Mouse (Mus musculus): Measurements from ENCODE around the gene Mmp2. TPM values are rescaled to one million over a fixed set of nuclear protein-coding genes. Genes with fewer than 3 reads are reported as not detected.
A peak's percentile ranks its signal among the peaks of the same experiment; 100 is the strongest.
"Not testable (repeated sequence)": the region's sequence is repeated elsewhere in the genome, so short reads cannot be mapped to it uniquely, and the experiment has no call there.

Gene Mmp2
- polyA plus RNA-seq, 1 experiment: 27.7 TPM

- H3K4me3 ChIP-seq (ENCODE audit: insufficient read depth, low read depth, low read length): peak within 1 kb of the TSS; percentile 55
- no peak within 1 kb of the TSS for H3K27ac ChIP-seq (replicated peaks; ENCODE audit: low read depth, low read length)
- no peaks in the 10 kb centered on the region for H3K4me1 ChIP-seq (ENCODE audit: control insufficient read depth, insufficient read depth, insufficient read length, low read length)
Observed at GRCm38 (mm10) chr8:92855171-92855894, 28.2 kb downstream of the Mmp2 start, which contains the start of gene Lpcat2. Lpcat2 (plus strand) TSS chr8:92855339.

DNA sequence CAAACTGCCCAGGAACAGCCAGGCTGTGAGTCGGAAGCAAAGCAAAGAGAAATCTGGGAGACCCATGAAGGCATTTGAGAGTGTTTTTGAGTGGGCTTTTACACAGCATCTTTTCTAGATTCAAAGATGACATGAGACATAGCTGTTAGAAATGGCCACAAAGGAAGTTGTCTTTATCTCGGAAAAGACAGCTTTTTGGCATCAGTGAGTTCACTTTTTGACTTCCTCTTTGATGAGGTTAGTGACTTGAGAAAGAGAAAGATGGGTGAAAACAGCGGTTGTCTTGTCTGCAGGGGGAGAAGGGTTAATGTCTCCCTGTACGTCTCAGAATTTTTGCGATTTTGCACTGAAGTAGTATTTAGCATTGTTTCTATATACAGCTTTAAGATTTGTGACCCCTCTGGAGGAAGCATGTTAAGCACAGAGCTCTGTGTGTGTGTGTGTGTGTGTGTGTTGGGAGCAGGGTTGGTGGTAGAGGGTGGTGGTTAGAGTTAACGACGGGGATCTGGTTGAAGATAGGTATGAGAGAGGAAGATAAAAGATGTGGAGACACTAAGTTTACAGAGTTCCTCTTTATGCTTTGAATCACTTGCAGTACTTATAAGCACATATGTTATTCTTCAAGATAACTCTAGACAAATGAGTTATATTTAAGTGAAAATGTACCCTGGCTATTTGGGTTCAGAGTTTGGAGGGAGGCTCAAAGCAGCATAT lies 29.3 kb downstream of the Mmp2 start:
- 0 out of 2 replicates have a peak overlapping the region, but pooled peaks have one; percentile 55 for H3K4me3 ChIP-seq (ENCODE audit: insufficient read depth, low read depth, low read length)
- H3K4me1 ChIP-seq (ENCODE audit: control insufficient read depth, insufficient read depth, insufficient read length, low read length): no peaks in the 10 kb centered on the region
- H3K27ac ChIP-seq (replicated peaks; ENCODE audit: low read depth, low read length): no peak overlapping the region

GRCm38 (mm10) chr8:92858475-92859182 lies 31.5 kb downstream of the Mmp2 start:
- H3K4me3 ChIP-seq (ENCODE audit: insufficient read depth, low read depth, low read length): no peak overlapping the region
- H3K27ac ChIP-seq (replicated peaks; ENCODE audit: low read depth, low read length): no peak overlapping the region
- no peaks in the 10 kb centered on the region for H3K4me1 ChIP-seq (ENCODE audit: control insufficient read depth, insufficient read depth, insufficient read length, low read length)

- H3K27ac ChIP-seq (replicated peaks; ENCODE audit: low read depth, low read length): no peak overlapping the region
- H3K4me3 ChIP-seq (ENCODE audit: insufficient read depth, low read depth, low read length): no peak overlapping the region
- H3K4me1 ChIP-seq (ENCODE audit: control insufficient read depth, insufficient read depth, insufficient read length, low read length): no peaks in the 10 kb centered on the region
Observed at GRCm38 (mm10) chr8:92861977-92862376, 34.9 kb downstream of the Mmp2 start.

DNA sequence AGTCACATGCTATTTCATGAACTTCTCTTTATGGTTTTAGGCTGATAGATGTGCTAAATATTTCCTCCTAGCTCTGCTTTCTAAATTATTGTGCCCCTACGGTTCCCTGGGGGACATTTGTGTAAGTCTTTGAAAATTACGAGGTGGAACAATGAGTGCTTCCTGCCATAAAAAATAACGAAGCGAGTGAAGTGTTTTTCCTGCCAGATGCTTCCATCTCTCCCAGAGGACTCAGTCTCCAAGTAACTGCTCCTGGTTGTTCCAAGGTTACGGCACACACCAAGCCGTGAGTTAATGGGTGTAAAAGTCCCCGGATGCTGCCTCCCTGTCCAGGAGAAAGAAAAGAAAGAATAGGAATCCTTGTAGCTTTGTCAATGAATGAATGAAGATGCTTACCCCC lies 43.2 kb downstream of the Mmp2 start:
- H3K27ac ChIP-seq (replicated peaks; ENCODE audit: low read depth, low read length): no peak overlapping the region
- no peak overlapping the region for H3K4me3 ChIP-seq (ENCODE audit: insufficient read depth, low read depth, low read length)
- H3K4me1 ChIP-seq (ENCODE audit: control insufficient read depth, insufficient read depth, insufficient read length, low read length): no peaks in the 10 kb centered on the region

DNA sequence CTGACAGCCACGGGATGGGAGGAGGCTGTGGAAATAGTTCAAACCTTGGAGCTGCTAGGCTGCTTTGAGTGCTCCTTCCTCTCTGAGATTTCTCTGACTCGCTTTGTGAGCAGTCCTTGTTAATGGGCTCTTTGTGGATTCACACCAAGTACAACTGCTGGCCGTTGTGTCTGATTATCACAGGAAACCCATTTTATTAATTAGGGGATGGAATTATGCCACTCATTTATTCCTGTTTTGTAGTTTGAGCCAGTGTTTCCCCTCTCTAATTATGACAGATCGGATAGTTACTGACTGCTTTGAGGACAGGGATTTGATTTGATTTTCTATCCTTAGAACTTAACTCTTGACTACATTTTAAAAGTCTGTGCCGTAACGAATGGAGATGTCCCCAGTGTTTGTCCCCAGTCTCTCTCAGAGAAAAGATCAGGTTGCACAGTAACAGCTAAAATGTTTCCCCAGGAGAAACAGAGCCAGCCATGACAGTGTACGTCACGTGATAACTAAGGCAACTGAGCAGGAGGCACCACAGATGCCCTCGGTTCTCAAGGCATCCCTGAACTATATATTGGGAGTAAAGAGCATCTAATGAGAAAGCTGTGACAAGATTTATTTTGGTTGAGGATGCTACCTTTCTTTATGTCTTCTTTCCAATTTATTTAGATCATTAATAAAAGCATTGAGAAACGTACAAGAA lies 45.1 kb downstream of the Mmp2 start:
- no peak overlapping the region for H3K4me3 ChIP-seq (ENCODE audit: insufficient read depth, low read depth, low read length)
- no peaks in the 10 kb centered on the region for H3K4me1 ChIP-seq (ENCODE audit: control insufficient read depth, insufficient read depth, insufficient read length, low read length)
- H3K27ac ChIP-seq (replicated peaks; ENCODE audit: low read depth, low read length): no peak overlapping the region

DNA sequence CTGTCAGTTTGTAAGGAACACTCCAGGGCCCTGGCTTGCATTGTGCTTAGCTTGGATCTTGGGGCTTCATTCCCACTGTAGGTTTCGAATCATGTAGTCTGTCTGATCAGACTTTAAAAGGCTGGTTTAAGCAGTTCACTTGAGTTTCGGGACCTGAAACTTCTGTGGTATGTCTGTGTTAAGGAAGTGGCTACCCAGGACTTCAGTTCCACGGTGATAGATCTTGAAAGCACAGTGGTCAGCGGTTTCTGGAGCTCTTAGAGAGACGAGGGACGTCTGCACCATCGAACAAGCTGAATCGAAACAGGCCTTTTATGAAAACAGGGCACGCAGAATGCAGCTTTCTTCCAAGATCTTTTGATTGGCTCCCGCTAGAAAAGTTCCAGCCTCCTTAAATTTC lies 48.7 kb downstream of the Mmp2 start:
- H3K27ac ChIP-seq (replicated peaks; ENCODE audit: low read depth, low read length): no peak overlapping the region
- no peak overlapping the region for H3K4me3 ChIP-seq (ENCODE audit: insufficient read depth, low read depth, low read length)
- no peaks in the 10 kb centered on the region for H3K4me1 ChIP-seq (ENCODE audit: control insufficient read depth, insufficient read depth, insufficient read length, low read length)

DNA sequence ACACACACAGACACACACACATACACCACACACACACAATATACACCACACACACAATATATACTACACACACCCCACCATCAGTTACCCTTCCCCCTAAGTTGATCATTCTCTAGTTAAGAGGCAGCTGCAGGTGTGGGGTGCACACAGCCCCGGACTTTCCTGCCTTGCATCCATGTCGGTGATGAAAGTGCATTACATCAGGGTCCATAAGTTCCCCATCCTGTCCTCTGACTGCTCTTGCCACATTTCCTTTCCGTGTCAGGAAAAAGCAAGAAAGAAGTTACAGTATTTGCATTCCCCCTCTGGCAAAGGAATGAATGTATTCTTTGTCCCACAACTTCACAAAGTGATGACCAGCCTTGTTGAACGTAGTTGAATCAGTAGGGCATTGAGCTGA lies 54.2 kb downstream of the Mmp2 start:
- no peak overlapping the region for H3K4me3 ChIP-seq (ENCODE audit: insufficient read depth, low read depth, low read length)
- no peaks in the 10 kb centered on the region for H3K4me1 ChIP-seq (ENCODE audit: control insufficient read depth, insufficient read depth, insufficient read length, low read length)
- no peak overlapping the region for H3K27ac ChIP-seq (replicated peaks; ENCODE audit: low read depth, low read length)

DNA sequence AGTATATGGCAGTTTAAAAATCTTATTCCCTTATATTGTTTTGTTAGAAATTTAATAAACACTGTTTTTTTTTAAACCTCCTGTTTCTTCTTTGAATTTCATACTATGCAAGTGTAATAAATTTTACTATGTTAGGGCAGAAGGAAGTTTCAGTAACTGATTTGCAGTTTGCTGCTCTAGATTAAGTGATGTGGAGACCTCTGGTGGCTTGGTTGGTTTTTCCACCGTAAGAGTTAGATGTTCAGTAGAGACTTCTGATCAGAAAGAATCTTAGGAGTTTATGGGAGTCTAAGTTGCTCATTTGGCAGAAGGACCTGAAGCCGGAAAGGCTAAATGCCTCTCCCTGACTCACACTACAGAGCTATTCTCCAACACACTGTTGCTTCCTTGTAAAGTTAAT lies 56.7 kb downstream of the Mmp2 start:
- Histone ChIP-seq H3K4me3 (ENCODE audit: insufficient read depth, low read depth, low read length) (no peak overlapping the region), H3K4me1 (ENCODE audit: control insufficient read depth, insufficient read depth, insufficient read length, low read length) (no peaks in the 10 kb centered on the region), H3K27ac (replicated peaks; ENCODE audit: low read depth, low read length) (no peak overlapping the region)

DNA sequence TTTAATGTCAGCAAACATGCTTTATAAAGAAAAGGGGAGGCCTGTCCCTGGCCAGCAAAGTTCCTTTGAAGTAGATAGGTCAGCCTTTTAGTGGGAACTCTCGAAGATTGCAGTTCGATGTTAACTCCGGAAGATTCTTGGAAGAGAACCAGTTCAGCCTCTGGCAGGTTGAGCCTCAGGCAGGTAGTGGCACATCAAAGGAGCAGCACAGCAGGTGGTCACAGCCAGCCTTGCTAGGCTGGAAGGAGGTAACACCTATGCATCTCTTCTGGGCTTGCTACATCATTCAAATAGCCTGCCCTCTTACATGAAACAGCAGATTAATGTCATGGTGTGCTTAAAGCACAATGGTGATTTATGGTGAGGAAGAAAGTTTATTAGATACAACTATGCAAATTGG lies 65.1 kb downstream of the Mmp2 start:
- H3K27ac ChIP-seq (replicated peaks; ENCODE audit: low read depth, low read length); H3K4me1 ChIP-seq (ENCODE audit: control insufficient read depth, insufficient read depth, insufficient read length, low read length); H3K4me3 ChIP-seq (ENCODE audit: insufficient read depth, low read depth, low read length): not testable (repeated sequence)

GRCm38 (mm10) chr8:92893870-92894269 lies 66.8 kb downstream of the Mmp2 start:
- Histone ChIP-seq H3K27ac (replicated peaks; ENCODE audit: low read depth, low read length) (no peak overlapping the region), H3K4me1 (ENCODE audit: control insufficient read depth, insufficient read depth, insufficient read length, low read length) (no peaks in the 10 kb centered on the region), H3K4me3 (ENCODE audit: insufficient read depth, low read depth, low read length) (no peak overlapping the region)

DNA sequence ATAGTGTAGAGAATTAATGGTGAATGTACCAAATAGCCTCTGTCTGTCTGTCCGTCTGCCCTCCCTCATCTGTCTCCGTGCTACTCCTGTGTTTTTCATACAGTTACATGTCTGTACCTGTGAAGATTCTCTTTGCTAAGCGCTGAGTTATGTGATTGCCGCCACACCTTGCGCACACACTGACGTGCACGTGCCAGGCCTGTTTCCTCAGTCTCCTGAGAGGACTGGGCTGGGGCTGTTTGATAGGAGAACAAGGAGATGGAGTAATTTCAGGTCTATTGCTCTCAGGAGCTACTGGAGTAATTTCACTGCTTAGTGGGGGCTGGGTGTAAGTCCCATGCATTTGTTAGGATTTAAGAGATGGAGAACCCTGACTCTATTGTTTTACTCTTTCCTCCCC lies 68.0 kb downstream of the Mmp2 start:
- H3K4me3 ChIP-seq (ENCODE audit: insufficient read depth, low read depth, low read length): no peak overlapping the region
- H3K27ac ChIP-seq (replicated peaks; ENCODE audit: low read depth, low read length): no peak overlapping the region
- H3K4me1 ChIP-seq (ENCODE audit: control insufficient read depth, insufficient read depth, insufficient read length, low read length): no peaks in the 10 kb centered on the region

GRCm38 (mm10) chr8:92896056-92896455 lies 69.0 kb downstream of the Mmp2 start:
- Histone ChIP-seq H3K27ac (replicated peaks; ENCODE audit: low read depth, low read length) (no peak overlapping the region), H3K4me3 (ENCODE audit: insufficient read depth, low read depth, low read length) (no peak overlapping the region)

GRCm38 (mm10) chr8:92896611-92897010 lies 69.5 kb downstream of the Mmp2 start:
- H3K4me3 ChIP-seq (ENCODE audit: insufficient read depth, low read depth, low read length): no peak overlapping the region
- no peak overlapping the region for H3K27ac ChIP-seq (replicated peaks; ENCODE audit: low read depth, low read length)
- no peaks in the 10 kb centered on the region for H3K4me1 ChIP-seq (ENCODE audit: control insufficient read depth, insufficient read depth, insufficient read length, low read length)

More at GRCm38 (mm10) chr8:92896056-92896455, 69.0 kb downstream of the Mmp2 start:
- H3K4me1 ChIP-seq (ENCODE audit: control insufficient read depth, insufficient read depth, insufficient read length, low read length): no peaks in the 10 kb centered on the region

GRCm38 (mm10) chr8:92897794-92898193 lies 70.7 kb downstream of the Mmp2 start:
- Histone ChIP-seq H3K4me1 (ENCODE audit: control insufficient read depth, insufficient read depth, insufficient read length, low read length) (no peaks in the 10 kb centered on the region), H3K4me3 (ENCODE audit: insufficient read depth, low read depth, low read length) (no peak overlapping the region)

More at GRCm38 (mm10) chr8:92897794-92898193, 70.7 kb downstream of the Mmp2 start:
- no peak overlapping the region for H3K27ac ChIP-seq (replicated peaks; ENCODE audit: low read depth, low read length)
